In genomic region chr13:72633097-72633496, GRCm38 (mm10) we compare ENCODE assay signal across 13 mouse cellular contexts. TPM values are rescaled to one million over a fixed set of nuclear protein-coding genes. Genes with fewer than 3 reads are reported as not detected.
DNase-seq lines count a peak whose midpoint lies in the region; ATAC-seq and TF ChIP-seq lines count a peak whose summit lies in the region.
"Had no signal": no experiment of that assay in that cellular context is flagged by ENCODE, and none has a peak within 500 bp of the region (broad histone marks: within the 10 kb centered on the region; RNA-seq: fewer than 3 reads in every experiment).

No protein-coding gene starts in this region.

- 16% methylated on average over 2 of the region's 2 CpGs for WGBS in forebrain, postnatal 0 days
- 27% methylated on average over 2 of the region's 2 CpGs for WGBS in forebrain, embryonic 12.5 days
- WGBS in limb, embryonic 13.5 days = 16% methylated on average over 2 of the region's 2 CpGs
- WGBS in limb, embryonic 10.5 days = 25% methylated on average over 2 of the region's 2 CpGs
- WGBS in hindbrain, embryonic 12.5 days = 22% methylated on average over 2 of the region's 2 CpGs
- WGBS in neural tube, embryonic 12.5 days = 30% methylated on average over 2 of the region's 2 CpGs

- H3K27me3 ChIP-seq in forebrain, postnatal 0 days (ENCODE audit: insufficient read depth, low read length) = peaks cover 88% of the 10 kb centered on the region
- peaks cover 95% of the 10 kb centered on the region for H3K27me3 ChIP-seq in forebrain, embryonic 12.5 days
- H3K27me3 ChIP-seq in limb, embryonic 13.5 days = peaks cover 94% of the 10 kb centered on the region
- H3K27me3 ChIP-seq in limb, embryonic 10.5 days (ENCODE audit: low read depth, poor library complexity, severe bottlenecking) = peaks cover 100% of the 10 kb centered on the region
- peaks cover 30% of the 10 kb centered on the region for H3K27me3 ChIP-seq in hindbrain, embryonic 12.5 days
- peaks cover 65% of the 10 kb centered on the region for H3K27me3 ChIP-seq in neural tube, embryonic 12.5 days (replicated peaks)

- no peak overlapping the region for H3K27ac ChIP-seq in forebrain, postnatal 0 days (ENCODE audit: low read depth, low read length)
- H3K27ac ChIP-seq in forebrain, embryonic 12.5 days = no peak overlapping the region
- no peak overlapping the region for H3K27ac ChIP-seq in limb, embryonic 13.5 days
- H3K27ac ChIP-seq in limb, embryonic 10.5 days = no peak overlapping the region
- peak overlapping the region; percentile 94 for H3K27ac ChIP-seq in hindbrain, embryonic 12.5 days
- no peak overlapping the region for H3K27ac ChIP-seq in neural tube, embryonic 12.5 days
- no peak overlapping the region for H3K27ac ChIP-seq in gastrocnemius, adult 2 months
- H3K27ac ChIP-seq: kidney, embryonic 15.5 days had no signal

- peak; percentile 28; the same call in 1 of the 2 replicates for TF ChIP-seq CTCF in forebrain, postnatal 0 days (IDR thresholded peaks at IDR 0.05; ENCODE audit: low read depth)
- TF ChIP-seq CTCF in gastrocnemius, adult 2 months (IDR thresholded peaks at IDR 0.05) = no peak

- peak; percentile 8 for DNase-seq in forebrain, postnatal 0 days
- no peak for DNase-seq in limb, embryonic 10.5 days (ENCODE audit: low spot score)
- no peak for DNase-seq in layer of hippocampus, adult 9-10 months (ENCODE audit: low spot score)
- DNase-seq in gastrocnemius, adult 2 months = no peak
- DNase-seq: left cerebral cortex, postnatal 4 days; right cerebral cortex, adult 18-20 months had no signal

- intact Hi-C loops in gastrocnemius, adult 2 months (cut with DNase I) = no loop called here

- H3K4me1 ChIP-seq in forebrain, postnatal 0 days (ENCODE audit: insufficient read depth) = no peaks in the 10 kb centered on the region
- peaks cover 53% of the 10 kb centered on the region for H3K4me1 ChIP-seq in forebrain, embryonic 12.5 days
- peaks cover 30% of the 10 kb centered on the region for H3K4me1 ChIP-seq in limb, embryonic 13.5 days
- H3K4me1 ChIP-seq in limb, embryonic 10.5 days = peaks cover 47% of the 10 kb centered on the region
- H3K4me1 ChIP-seq in hindbrain, embryonic 12.5 days = peaks cover 51% of the 10 kb centered on the region
- H3K4me1 ChIP-seq in neural tube, embryonic 12.5 days = peaks cover 58% of the 10 kb centered on the region

- no peaks in the 10 kb centered on the region for H3K9me3 ChIP-seq in forebrain, postnatal 0 days (ENCODE audit: low read length)
- no peaks in the 10 kb centered on the region for H3K9me3 ChIP-seq in forebrain, embryonic 12.5 days
- no peaks in the 10 kb centered on the region for H3K9me3 ChIP-seq in limb, embryonic 13.5 days
- no peaks in the 10 kb centered on the region for H3K9me3 ChIP-seq in limb, embryonic 10.5 days (replicated peaks)
- no peaks in the 10 kb centered on the region for H3K9me3 ChIP-seq in hindbrain, embryonic 12.5 days (replicated peaks)
- H3K9me3 ChIP-seq in neural tube, embryonic 12.5 days = no peaks in the 10 kb centered on the region
- H3K9me3 ChIP-seq: kidney, embryonic 15.5 days had no signal

- no peaks in the 10 kb centered on the region for H3K36me3 ChIP-seq in forebrain, postnatal 0 days (ENCODE audit: insufficient read depth)
- H3K36me3 ChIP-seq in forebrain, embryonic 12.5 days (replicated peaks) = no peaks in the 10 kb centered on the region
- no peaks in the 10 kb centered on the region for H3K36me3 ChIP-seq in limb, embryonic 13.5 days
- no peaks in the 10 kb centered on the region for H3K36me3 ChIP-seq in limb, embryonic 10.5 days
- H3K36me3 ChIP-seq in hindbrain, embryonic 12.5 days = 0 out of 2 replicates have a peak, but pooled peaks cover 4% of the 10 kb centered on the region
- H3K36me3 ChIP-seq in neural tube, embryonic 12.5 days = peaks cover 2% of the 10 kb centered on the region; the same call in 1 of the 2 replicates
- H3K36me3 ChIP-seq: kidney, embryonic 15.5 days had no signal

- no peak overlapping the region for H3K9ac ChIP-seq in forebrain, postnatal 0 days
- no peak overlapping the region for H3K9ac ChIP-seq in forebrain, embryonic 12.5 days
- no peak overlapping the region for H3K9ac ChIP-seq in limb, embryonic 13.5 days
- peak overlapping the region; percentile 86 for H3K9ac ChIP-seq in hindbrain, embryonic 12.5 days
- no peak overlapping the region for H3K9ac ChIP-seq in neural tube, embryonic 12.5 days
- H3K9ac ChIP-seq: kidney, embryonic 15.5 days had no signal

- ATAC-seq in forebrain, postnatal 0 days = no peak
- no peak for ATAC-seq in forebrain, embryonic 12.5 days (ENCODE audit: low FRiP score)
- ATAC-seq in limb, embryonic 13.5 days (ENCODE audit: low FRiP score, low read depth) = no peak
- ATAC-seq in hindbrain, embryonic 12.5 days (ENCODE audit: low FRiP score) = no peak
- ATAC-seq in neural tube, embryonic 12.5 days (ENCODE audit: low FRiP score, low read depth) = no peak

- H3K4me2 ChIP-seq in forebrain, postnatal 0 days (ENCODE audit: low read depth) = no peak overlapping the region
- no peak overlapping the region for H3K4me2 ChIP-seq in forebrain, embryonic 12.5 days
- H3K4me2 ChIP-seq in limb, embryonic 13.5 days (replicated peaks) = peak overlapping the region; percentile 88
- peak overlapping the region; percentile 65 for H3K4me2 ChIP-seq in hindbrain, embryonic 12.5 days (replicated peaks)
- peak overlapping the region; percentile 84 for H3K4me2 ChIP-seq in neural tube, embryonic 12.5 days (replicated peaks)

- H3K4me3 ChIP-seq in forebrain, postnatal 0 days (ENCODE audit: low read depth, low read length) = no peak overlapping the region
- H3K4me3 ChIP-seq in forebrain, embryonic 12.5 days (replicated peaks) = no peak overlapping the region
- H3K4me3 ChIP-seq in limb, embryonic 13.5 days = peak overlapping the region; percentile 63; the same call in 1 of the 2 replicates
- H3K4me3 ChIP-seq in limb, embryonic 10.5 days = no peak overlapping the region
- peak overlapping the region; percentile 75 for H3K4me3 ChIP-seq in hindbrain, embryonic 12.5 days
- H3K4me3 ChIP-seq in neural tube, embryonic 12.5 days = peak overlapping the region; percentile 74
- no peak overlapping the region for H3K4me3 ChIP-seq in gastrocnemius, adult 2 months
- H3K4me3 ChIP-seq: megakaryocyte, embryonic 14.5 days had no signal

RNA-seq across cellular contexts. Expression of gene Irx2, which starts 4.5 kb away (rescaled TPM):
- 2.4 and 3.1 TPM in 2 replicates for total RNA-seq in forebrain, postnatal 0 days (2014; rRNA removed)
- 0.98 and 2.6 TPM in 2 replicates for polyA plus RNA-seq in forebrain, postnatal 0 days (2015; fragmentation: Nextera tagmentation; extraction: Ambion mirVana)
- polyA plus RNA-seq in forebrain, embryonic 12.5 days (2016; fragmentation: Nextera tagmentation; extraction: Ambion mirVana) = 3.6 and 6.5 TPM in 2 replicates
- 14.1 and 14.4 TPM in 2 replicates for polyA plus RNA-seq in limb, embryonic 13.5 days (2015; fragmentation: Nextera tagmentation; extraction: Ambion mirVana)
- 1.5 and 2.2 TPM in 2 replicates for polyA plus RNA-seq in limb, embryonic 10.5 days (2016; fragmentation: Nextera tagmentation; extraction: Ambion mirVana)
- polyA plus RNA-seq in hindbrain, embryonic 12.5 days (2016; fragmentation: Nextera tagmentation; extraction: Ambion mirVana) = 62.7 and 67.2 TPM in 2 replicates
- polyA plus RNA-seq in neural tube, embryonic 12.5 days (2016; fragmentation: Nextera tagmentation; extraction: Ambion mirVana) = 30.4 and 32.2 TPM in 2 replicates
- total RNA-seq in gastrocnemius, adult 2 months (2021) = not detected
- polyA plus RNA-seq: cortical plate, adult 2 months had no signal

Comparison
In these comparisons a context has a peak if more than half of its experiments do, and no peak if none do; other contexts are left out.
1. H3K4me3 ChIP-seq: peak in limb, embryonic 13.5 days (single experiment), hindbrain, embryonic 12.5 days (single experiment) and neural tube, embryonic 12.5 days (single experiment); none in forebrain, postnatal 0 days (single experiment), forebrain, embryonic 12.5 days (single experiment), limb, embryonic 10.5 days (single experiment) and gastrocnemius, adult 2 months (single experiment).
2. H3K4me2 ChIP-seq: peak in limb, embryonic 13.5 days (single experiment), hindbrain, embryonic 12.5 days (single experiment) and neural tube, embryonic 12.5 days (single experiment); none in forebrain, postnatal 0 days (single experiment) and forebrain, embryonic 12.5 days (single experiment).